Mouse (Mus musculus): ENCODE results near the gene Cox4i1. TPM values are rescaled to one million over a fixed set of nuclear protein-coding genes. Genes with fewer than 3 reads are reported as not detected.
"Not testable (repeated sequence)": the region's sequence is repeated elsewhere in the genome, so short reads cannot be mapped to it uniquely, and the experiment has no call there.

Gene Cox4i1
- polyA plus RNA-seq, 1 experiment = 1,248 TPM

DNA sequence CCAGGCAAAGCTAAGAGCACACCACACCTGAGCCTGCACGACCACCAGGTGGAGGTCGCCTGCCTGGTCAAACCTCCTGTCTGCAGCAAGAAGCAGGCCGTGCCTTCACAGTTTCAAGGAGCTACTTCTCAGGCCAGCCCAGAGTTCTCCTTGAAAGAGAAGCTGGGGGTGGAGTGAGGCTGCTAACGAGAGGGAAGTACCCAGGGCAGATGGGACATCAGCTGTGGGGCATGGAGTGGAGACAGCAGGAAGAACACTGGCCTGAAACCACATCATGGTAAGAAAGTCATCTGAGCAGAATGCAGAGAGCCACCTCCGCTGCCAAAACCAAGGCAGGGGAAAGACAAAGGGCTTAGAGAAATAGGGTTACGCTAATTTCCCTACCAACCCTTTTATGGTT lies 3.5 kb upstream of the Cox4i1 start:
- no peak for DNase-seq (ENCODE audit: low spot score)

DNA sequence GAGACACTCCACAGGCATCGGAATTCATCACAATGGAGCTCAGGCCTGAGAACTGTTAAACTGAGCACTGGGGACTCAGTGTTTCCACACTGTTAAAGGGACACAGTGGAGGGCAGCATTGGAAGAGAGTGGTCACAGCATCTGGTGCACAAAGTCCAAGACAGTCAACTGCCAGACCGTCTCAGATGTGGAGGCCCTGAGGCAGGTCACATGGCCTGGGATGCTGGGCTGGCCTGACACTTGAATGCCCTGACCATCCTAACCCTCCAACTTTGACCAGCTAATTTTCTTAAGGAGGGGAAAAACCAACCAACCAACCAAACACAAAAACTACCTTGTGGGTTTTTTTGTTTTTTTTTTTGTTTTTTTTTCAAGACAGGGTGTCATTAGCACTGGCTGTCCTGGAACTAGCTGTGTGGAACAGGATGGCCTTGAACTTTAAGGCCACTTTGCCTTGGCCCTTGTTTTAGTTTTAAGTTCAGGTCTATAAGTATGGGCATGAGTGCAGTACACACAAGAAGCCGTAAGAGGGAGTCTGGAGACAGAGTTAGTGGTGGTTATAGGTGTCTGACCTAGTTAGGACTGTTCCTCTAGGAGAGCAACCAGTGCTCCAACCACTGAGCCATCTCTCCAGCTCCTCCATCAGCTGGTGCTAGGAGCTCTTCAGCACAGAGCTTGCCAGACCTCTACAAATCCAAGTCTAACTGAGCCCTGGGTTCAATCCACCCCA lies 2.1 kb upstream of the Cox4i1 start:
- no peak for DNase-seq (ENCODE audit: low spot score)

DNA sequence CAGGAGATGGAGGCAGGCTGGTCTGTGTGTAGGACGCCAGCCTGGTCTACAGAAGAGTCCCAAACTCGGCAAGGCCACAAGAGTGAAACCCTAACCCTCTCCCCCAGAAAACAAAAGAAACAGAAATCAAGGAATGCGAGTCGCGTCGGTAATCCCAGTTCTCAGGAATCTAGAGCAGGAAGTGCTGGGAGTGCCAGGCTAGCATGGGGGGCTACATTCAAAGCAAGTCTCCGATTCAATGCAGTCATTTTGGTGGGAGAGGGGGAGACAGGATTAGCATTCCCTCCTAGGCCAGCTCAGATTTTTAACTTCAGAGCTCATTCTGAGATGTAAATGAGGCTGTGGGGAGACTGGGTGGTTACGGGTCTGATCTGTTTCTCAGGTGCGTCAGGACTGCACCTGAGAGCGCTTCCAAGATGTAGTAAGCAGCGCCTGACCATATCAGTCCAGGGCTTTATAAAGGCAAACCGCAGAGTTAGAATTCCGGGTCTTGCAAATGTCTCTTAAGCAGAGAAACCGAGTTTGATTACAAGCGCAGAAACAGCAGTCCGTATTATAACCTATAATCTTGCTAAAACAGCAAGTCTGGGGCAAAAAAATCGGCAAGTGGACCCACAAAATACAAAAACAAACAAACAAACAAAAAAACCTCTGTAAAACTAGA lies 1.1 kb upstream of the Cox4i1 start:
- no peak for DNase-seq (ENCODE audit: low spot score)

DNA sequence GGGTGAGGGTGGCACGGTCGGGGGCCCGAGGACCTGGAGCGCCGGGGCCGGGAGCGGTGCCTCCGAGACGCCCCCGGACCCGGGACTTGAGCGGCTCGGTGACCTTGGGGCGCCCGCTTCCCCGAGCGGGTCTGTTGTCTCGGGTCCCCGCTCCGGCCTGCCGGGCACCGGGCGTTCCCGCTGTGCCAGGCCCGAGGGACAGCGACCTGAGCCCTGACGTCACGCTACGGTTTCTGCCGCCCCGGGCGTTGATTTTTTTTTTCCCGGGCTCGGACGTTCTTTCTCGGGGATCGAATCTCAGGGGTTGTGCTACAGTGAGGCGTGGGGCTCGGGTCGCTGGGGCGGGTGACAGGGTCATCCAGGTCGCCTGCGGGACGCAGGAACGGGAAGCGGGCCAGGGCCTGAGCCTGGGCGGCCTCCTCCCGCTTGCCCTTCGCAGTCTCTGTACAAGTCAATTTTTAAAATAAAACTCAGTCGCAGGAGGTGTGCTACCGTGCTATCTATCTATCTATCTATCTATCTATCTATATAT lies 418 bp downstream of the Cox4i1 start, which contains the start of gene Emc8:
Gene Emc8 (minus strand): TSS at position 200 of the 532 bp plus-strand sequence.
- no peak for DNase-seq (ENCODE audit: low spot score)

DNA sequence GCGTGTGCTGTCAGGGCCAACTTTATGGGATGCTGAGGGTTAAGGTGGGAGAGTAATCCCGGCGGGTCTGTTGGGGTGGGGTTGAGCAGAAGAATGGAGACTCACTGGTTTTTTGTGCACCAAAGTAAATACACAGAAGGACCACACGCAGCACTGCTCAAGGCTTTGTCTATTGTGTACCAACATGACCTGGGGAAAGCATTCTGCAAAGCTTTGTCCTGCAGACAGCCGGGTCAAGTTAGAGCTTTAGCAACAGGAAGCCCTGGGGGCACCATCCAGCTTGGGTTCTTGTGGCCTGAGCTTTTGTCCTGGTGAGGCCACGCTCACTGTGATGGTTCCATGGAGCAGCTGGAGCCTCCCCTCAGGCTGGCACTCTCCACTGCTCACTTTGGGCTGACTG lies 3.8 kb downstream of the Cox4i1 start:
- DNase-seq (ENCODE audit: low spot score) = no peak

DNA sequence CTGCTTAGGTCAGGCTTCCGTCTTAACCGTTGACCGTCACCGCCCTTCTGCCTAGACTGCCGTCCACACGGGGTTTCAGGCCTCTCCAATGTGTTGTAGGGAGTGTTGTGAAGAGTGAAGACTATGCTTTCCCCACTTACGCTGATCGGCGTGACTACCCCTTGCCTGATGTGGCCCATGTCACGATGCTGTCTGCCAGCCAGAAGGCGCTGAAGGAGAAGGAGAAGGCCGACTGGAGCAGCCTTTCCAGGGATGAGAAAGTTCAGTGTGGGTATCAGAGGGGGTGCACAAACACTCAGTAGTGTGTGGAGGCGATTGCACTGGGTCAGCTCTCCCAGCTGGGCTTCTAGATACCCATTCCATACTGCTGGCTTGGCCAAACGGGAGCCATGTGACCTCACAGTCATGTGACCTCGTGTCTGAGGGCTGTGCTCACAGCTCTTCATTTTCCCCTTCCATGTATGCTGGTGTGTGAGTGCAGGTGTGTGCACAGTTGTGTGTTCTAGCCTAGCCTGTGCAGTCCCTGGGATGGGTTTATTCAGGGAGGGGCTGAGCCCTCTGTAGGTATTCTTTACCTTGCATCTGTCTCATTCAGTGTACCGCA lies 4.7 kb downstream of the Cox4i1 start:
- DNase-seq (ENCODE audit: low spot score) = no peak

DNA sequence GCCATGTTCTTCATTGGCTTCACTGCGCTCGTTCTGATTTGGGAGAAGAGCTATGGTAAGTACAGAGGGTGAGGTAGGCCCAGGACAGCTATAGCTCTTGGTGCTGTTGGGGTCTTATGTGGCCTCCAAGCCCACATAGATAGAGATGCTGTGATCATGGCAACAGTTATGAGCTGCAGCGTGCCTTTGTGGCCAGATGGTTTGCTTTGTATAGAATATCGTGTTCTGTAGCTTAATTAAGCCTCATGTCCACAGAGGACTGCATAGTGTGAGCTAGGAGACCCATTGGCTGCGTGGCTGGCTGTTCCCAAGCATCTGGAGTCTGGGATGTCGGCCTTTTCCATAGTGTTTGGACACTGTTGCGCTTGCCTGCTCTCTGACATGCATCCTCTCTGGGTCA lies 5.3 kb downstream of the Cox4i1 start:
- no peak for DNase-seq (ENCODE audit: low spot score)

DNA sequence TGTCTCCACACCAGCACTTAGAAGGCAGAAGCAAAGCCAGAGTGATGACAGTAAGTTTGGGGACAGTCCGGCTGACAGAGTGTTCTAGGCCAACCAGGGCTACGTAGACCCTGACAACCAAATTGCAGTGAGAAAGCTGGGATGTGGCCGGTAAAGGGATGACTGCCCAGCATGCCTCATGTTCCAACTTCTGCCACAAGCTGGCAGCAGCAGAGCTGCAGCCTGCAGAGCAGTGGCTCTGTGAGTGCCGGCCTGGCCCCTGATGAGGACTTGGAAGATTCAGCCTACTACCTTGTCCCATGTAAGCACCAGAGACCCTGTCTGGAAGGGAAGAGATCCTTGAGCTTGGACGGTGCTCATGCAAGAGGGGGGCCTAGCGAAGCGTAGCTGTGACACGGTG lies 7.7 kb downstream of the Cox4i1 start:
- no peak for DNase-seq (ENCODE audit: low spot score)

DNA sequence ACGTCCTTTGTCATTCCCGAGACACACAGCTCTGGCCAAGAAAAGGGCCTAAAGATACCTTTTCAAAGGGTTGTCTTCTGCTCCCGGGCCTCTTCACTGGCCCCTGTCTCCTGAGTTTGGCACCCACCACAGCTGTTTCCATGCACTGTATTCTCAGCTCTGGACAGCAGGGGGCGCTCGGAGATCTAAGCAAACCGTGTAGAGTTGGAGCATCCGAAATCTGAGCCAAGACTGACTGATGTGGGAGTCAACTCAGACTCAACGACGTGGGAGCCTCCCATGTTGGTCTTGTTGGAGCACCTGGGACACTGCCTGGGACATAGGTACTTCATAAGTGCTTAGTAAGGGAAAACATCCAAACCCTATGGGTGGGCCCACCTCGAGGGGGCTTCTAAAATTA lies 10.4 kb downstream of the Cox4i1 start:
- DNase-seq (ENCODE audit: low spot score) = peak; percentile 70

DNA sequence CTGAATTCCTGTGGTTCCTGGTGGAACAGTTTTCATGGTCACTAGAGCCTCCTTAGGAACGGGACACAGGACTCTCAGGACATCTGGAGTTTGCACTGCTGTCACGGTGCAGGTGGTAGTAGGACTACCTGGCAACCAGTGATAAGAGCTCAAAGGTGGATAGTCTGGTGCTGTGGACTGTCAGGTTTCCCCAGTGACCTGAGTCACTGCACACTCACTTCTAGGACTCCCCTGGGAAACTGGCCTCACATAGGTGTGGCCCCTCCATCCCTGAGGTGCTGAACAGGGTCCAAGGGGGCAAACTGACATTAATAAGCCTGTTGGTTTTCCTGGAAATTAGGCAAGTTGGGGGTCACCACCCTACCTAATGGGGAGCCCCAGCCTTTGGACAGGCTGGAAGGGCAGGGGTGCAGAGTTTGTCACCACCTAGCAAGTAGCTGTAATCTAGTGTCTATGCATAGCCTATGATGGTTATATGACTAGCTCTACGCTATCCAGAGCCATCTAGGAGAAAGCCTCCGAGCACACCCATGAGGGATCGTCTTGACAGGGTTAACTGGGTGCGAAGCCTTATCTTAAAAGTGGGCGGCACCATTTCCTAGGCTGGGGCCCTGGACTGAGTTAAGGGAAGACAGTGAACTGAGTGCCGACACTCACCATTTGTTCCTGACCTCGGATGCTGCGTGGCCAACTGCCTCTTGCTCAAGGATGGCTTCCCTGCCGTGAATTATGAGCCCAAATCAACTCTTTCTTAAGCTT lies 11.8 kb downstream of the Cox4i1 start:
- no peak for DNase-seq (ENCODE audit: low spot score)

DNA sequence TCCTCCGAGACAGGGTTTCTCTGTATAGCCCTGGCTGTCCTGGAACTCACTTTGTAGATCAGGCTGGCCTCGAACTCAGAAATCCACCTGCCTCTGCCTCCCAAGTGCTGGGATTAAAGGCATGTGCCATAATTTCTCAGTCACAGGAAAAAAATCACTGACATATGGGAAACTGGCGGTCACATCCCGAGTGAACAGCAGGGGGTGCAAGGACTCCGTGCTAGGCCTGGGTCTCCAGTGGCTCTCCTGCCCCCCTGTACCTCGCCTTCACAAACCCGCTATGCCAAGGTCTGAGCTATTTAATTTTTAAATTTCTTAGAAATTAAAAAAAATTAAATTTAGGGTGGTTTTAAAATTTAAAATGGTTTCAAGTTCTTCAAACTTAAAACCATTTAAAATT lies 12.4 kb downstream of the Cox4i1 start:
- not testable (repeated sequence) for DNase-seq (ENCODE audit: low spot score)

DNA sequence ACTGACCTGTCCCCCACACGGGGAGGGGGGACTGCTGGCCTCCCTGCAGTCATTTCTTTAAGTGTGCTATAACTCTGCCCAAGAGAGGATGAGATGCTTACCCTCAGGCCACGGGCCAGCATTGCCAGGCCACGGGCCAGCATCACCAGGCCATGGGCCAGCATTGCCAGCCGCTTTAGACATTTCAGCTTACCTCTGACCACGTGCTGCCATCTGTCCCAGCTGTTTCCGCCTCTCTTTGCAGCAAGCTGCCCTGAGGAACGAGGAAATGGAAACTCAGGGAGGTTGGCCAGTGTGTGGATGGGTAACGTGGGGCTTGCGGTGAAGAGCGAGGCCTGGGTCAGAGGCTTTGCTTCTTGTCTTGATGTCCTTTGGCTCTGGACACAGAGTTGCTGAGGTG lies 13.1 kb downstream of the Cox4i1 start:
- no peak for DNase-seq (ENCODE audit: low spot score)

DNA sequence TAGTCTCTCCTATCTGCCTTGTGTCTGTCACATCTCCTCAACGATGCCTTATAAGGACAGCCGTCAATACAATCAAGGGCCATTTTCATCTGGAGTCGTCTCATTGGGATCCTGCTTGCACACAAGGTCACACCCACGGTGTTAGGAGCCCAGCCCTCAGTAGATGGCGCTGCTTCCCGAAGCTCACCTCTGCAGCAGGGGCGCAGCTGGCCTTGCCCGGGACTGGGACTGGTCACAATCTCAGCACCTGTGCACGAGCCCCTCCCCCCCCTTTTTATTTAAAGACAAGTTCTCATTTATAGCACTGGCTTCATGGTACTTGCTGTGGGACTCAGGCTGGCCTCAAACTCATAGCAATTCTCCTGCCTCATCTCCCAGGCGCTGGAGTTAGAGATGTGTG lies 15.6 kb downstream of the Cox4i1 start:
- peak; percentile 53 for DNase-seq (ENCODE audit: low spot score)

DNA sequence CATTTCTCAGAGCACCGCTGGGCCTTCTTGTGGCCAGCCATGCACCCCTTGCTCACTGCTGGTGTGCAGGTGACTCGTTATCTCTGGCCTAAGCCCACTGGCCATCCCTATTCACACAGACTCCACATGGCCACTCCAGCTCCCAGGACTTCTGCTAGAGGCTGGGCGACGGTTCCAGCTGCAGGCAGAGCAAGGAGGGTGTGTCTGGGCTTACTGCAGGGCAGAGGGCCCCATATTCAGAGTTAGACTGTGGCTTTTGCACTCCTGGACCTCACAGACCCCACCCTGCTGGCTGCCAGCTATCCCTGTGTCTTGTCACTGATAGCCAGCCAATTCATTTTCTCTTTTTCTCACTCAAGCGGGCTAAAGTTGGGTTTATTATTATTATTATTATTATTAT lies 16.1 kb downstream of the Cox4i1 start:
- no peak for DNase-seq (ENCODE audit: low spot score)

DNA sequence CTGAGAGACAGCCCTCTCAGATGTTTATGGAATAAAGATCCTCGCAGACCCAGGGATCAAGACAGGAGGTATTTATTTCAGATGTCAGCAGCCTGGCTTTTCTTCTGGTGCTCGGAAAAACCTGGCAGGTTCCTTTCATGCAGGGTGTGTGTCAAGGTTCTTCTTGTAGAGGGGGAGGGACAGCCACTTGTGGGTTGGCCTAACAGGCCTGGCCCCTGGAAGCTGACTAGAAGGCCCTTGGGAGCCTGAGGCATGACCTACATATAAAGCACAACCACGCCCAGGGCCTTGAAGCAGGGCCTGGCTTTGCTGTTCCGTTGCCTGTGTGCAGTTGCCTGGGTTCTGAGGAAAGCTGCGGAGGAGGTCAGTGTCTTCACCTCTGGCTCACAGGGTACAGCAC lies 17.1 kb downstream of the Cox4i1 start:
- no peak for DNase-seq (ENCODE audit: low spot score)

DNA sequence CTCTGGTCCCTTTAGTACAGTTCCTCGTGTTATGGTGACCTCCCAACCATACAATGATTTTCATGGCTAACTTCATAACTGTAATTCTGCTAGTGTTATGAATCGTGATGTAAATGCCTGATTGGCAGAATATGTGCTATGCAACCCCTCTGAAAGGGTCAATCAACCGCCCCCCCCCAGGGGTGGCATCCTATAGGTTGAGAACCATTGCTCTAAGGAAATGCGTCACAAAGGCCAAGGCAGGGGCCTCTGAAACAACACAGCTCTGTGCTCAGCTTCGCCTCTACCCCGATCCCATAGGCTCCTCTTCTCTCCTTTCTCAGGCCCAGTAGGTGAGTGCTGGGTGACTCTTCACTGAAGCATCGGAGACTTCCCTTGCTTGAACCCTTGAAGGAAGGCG lies 17.6 kb downstream of the Cox4i1 start:
- no peak for DNase-seq (ENCODE audit: low spot score)

DNA sequence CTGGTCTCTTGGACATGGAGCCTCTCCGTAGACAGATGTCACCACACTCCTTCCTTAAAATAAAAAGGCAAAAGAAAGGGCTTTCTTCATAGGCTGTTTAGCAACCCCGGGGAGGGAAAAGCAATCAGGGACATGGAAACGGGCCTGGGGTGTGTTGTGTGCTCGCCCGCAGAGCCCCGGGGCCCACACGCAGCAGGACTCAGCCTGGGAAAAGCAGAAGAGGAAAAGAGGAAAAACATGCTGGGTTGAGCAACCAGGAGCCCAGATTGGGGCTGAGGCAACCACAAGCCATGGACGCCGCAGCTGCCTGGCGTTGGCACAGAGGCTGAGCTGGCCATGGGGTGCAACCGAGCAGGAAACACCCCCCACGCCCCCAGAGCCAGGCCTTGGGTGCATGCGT lies 18.0 kb downstream of the Cox4i1 start:
- no peak for DNase-seq (ENCODE audit: low spot score)

DNA sequence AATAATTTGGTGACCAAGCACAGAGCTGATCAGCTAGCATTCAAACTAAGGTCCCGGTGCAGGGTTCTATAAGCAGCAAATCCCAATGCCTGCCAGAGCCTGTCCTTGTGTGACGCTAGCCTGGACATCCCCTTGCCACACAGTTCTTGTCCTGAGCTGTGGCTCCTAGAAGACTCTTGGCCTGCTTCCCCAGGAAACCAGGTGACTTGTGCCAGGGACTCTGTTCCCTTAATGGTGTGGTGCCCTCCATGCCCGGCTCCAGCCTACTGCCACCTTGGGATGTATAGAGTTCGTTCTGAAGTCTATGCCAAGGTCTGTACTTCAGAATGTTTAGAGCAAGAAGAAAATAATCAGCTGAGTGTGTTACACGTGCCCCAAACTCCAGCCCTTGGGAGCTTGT lies 18.6 kb downstream of the Cox4i1 start:
- no peak for DNase-seq (ENCODE audit: low spot score)

DNA sequence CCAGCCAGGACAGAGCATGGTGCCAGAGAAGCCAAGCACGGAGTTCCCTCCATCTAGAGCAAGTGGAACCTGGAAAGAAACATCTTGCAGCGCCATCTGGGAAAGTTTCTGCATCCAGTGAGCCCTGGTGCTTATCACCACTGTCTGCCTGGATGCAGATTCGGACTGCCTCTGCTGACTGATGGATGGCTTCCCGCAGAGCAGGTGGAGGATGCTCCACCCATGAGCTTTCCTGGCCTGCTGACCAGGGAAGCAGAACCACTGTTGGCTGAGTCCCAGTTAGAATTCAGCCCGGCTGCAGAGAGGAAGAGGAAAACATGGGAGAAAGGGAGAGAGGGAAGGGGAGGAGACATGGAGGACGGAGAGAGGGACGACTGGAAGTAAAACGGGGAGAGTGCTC lies 19.8 kb downstream of the Cox4i1 start:
- DNase-seq (ENCODE audit: low spot score) = no peak

DNA sequence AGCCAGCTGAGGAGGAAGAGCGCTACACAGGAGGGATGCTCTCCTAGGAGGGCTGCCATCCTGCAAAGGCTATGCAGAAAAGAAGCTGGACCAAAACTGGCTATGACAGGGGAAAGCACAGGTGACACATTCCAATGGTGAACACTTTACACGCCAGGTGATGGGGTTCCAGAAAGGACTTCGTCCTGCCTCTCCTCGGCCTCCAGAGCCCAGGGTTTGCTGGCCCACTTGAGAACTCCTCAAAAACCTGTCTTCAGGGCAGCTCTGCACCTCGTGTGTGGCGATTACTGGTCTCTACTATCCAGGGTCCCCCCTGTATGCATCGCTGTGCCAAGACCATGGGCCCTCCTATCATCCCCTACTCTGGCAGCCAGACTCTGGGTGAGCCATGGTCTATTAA lies 20.5 kb downstream of the Cox4i1 start:
- no peak for DNase-seq (ENCODE audit: low spot score)

DNA sequence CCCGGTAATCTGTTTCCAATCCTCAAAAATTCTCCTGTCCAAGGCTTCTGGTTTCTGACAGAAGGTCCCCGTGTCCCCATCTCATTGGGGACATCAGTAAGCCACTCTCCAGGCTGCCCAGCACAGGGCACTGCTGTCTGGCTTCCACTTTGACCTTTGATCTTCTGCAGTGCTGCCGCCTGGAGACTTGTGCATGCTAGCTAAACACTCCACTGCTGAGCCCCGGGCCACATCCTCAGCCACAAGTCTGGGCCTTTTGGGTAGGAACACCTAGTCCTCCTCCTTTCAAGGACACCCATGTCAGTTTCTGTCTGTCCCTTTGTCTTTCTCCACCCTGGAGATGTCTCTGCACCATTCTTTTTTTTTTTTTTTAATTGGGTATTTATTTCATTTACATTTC lies 24.9 kb downstream of the Cox4i1 start:
- no peak for DNase-seq (ENCODE audit: low spot score)

DNA sequence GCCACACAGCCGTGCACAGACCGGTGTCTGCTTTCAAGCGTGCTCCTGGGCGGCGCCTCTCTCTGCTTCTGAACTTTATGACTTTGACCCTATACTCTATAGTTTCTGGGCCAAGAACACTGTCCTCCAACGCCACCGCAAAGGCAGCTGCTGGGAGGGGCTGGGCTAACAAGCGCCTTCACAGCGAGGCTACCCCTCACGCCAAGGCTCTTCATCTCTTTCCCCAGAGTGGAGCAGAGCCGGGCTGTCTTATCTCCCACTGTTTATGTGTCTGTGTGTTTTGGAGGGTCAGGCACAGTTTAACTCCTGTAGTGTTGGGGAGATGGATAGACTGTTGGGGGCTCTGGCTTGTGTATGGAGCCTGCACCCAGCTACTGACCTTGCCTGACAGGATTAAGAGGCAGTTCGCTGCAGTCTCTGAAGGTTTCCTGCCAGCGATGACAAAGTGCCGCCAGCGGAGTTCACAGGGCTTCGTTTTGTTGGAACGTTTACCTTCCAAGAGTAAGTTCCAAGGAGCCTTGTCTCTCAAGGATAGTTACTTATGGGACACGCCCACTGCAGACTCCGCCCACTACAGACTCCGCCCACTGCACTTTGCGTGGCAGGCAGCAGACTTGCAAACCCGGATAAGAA lies 26.0 kb downstream of the Cox4i1 start:
- no peak for DNase-seq (ENCODE audit: low spot score)

Measured in urinary bladder, adult 2 months (tissue).